Mouse (Mus musculus) heart, adult 2 months (tissue): ENCODE results near the gene Tex13a. TPM values are rescaled to one million over a fixed set of nuclear protein-coding genes. Genes with fewer than 3 reads are reported as not detected.

Source experiments
- DNase-seq, 2 experiments: peaks; one replicate each; pipeline ENCODE4 v3.0.0; 2021
- H3K27ac ChIP-seq: fragments of 200-600 bp; 2 replicates; pipeline ENCODE4 v1.8.1; 2022
- H3K27me3 ChIP-seq: fragments of 200-500 bp; 2 replicates; pipeline ENCODE4 v1.6.1; 2012; ENCODE audit warnings: mild to moderate bottlenecking, low read length, inconsistent platforms, mixed read lengths; ENCODE audit not compliant: control insufficient read depth, insufficient read depth
- H3K36me3 ChIP-seq: fragments of 200-500 bp; 2 replicates; pipeline ENCODE4 v1.6.1; 2012; ENCODE audit warnings: low read length, inconsistent platforms; ENCODE audit not compliant: control insufficient read depth, insufficient read depth
- H3K4me1 ChIP-seq: fragments of 200-500 bp; 2 replicates; pipeline ENCODE4 v1.6.1; 2011; ENCODE audit warnings: low read length; ENCODE audit not compliant: control insufficient read depth, insufficient read depth
- H3K4me3 ChIP-seq: fragments of 200-600 bp; 2 replicates; pipeline ENCODE4 v1.8.1; 2022
- H3K79me2 ChIP-seq: fragments of 200-500 bp; replicated peaks from 2 replicates; pipeline ENCODE4 v1.6.1; 2012; ENCODE audit warnings: mild to moderate bottlenecking, inconsistent platforms, low read length, moderate library complexity, mixed read lengths; ENCODE audit not compliant: control insufficient read depth, insufficient read depth
- H3K9ac ChIP-seq: fragments of 200-500 bp; 2 replicates; pipeline ENCODE4 v1.6.1; 2012; ENCODE audit warnings: low read depth, mild to moderate bottlenecking, control low read depth, inconsistent platforms, low read length, mixed read lengths
- CTCF ChIP-seq: fragments of 200-600 bp; IDR thresholded peaks from 2 replicates; pipeline ENCODE4 v1.8.1; 2022; ENCODE audit warnings: antibody characterized with exemption, mild to moderate bottlenecking, moderate library complexity
- EP300 ChIP-seq: fragments of 200-500 bp; IDR thresholded peaks from 2 replicates; pipeline ENCODE4 v1.6.1; 2011; ENCODE audit warnings: low read depth, low read length, control low read depth; ENCODE audit not compliant: insufficient read depth
- POLR2A ChIP-seq: fragments of 200-500 bp; IDR thresholded peaks from 2 replicates; pipeline ENCODE4 v1.6.1; 2011; ENCODE audit warnings: mild to moderate bottlenecking, low read depth, low read length, control low read depth; ENCODE audit not compliant: insufficient read depth
- WGBS: fragments of 180-500 bp; shearing (Covaris S2); methylation state at CpG from one replicate; pipeline ENCODE4 v1.1.7; 2018; 5-methylcytosine and 5-hydroxymethylcytosine counted together
- intact Hi-C: fragments of 180-260 bp; cut with DNase I; formaldehyde crosslinking; loops from one replicate; pipeline ENCODE4 v1.15.1; 2025
- long read RNA-seq: library from polyadenylated mRNA; stranded (forward); transcript quantifications from one replicate; pipeline ENCODE4 v2.0.0, GENCODE M21; 2021
- polyA plus RNA-seq: library from polyadenylated mRNA; depleted of rRNA; stranded (reverse); fragments of >200 nt; gene quantifications from 2 replicates; pipeline ENCODE4 v1.2.3, GENCODE M21; 2012; rRNA removed
- total RNA-seq, 2 experiments: library from RNA; stranded (reverse); gene quantifications; 2 replicates each; pipeline ENCODE4 v1.2.3; 2021

Tex13a gene
- total RNA-seq, result not detected
- not detected in 2 replicates for polyA plus RNA-seq
- long read RNA-seq, result 0 reads

GRCm38 (mm10) chrX:138209480-138209879 is at the start of gene Tex13a:
Gene Tex13a (minus strand): TSS chrX:138209580.
- no peak within 1 kb of the TSS for H3K4me3 ChIP-seq
- H3K4me1 ChIP-seq, result no peaks in the 10 kb centered on the region
- no peak within 1 kb of the TSS for H3K9ac ChIP-seq
- H3K79me2 ChIP-seq, result no peaks in the 10 kb centered on the region
- H3K36me3 ChIP-seq, result no peaks in the 10 kb centered on the region
- no peak for DNase-seq
- intact Hi-C loops, result loop anchor here (10.0 kb wide), 2 partner anchors 65 to 395 kb away; no protein-coding TSS in a partner anchor
- no peak for TF ChIP-seq CTCF
- no peak for TF ChIP-seq EP300
- no peak for TF ChIP-seq POLR2A
- WGBS, result 82% methylated on average over 3 of the region's 3 CpGs
- no peaks in the 10 kb centered on the region for H3K27me3 ChIP-seq
- no peak within 1 kb of the TSS for H3K27ac ChIP-seq

- H3K27me3 ChIP-seq, result no peaks in the 10 kb centered on the region
- H3K27ac ChIP-seq, result no peak overlapping the region
- intact Hi-C loops, result no loop called here
- no peaks in the 10 kb centered on the region for H3K4me1 ChIP-seq
- WGBS, result 56% methylated on average over 4 of the region's 4 CpGs
- H3K9ac ChIP-seq, result no peak overlapping the region
- no peak for DNase-seq
- no peaks in the 10 kb centered on the region for H3K36me3 ChIP-seq
- H3K4me3 ChIP-seq, result no peak overlapping the region
- no peak for TF ChIP-seq EP300
- no peak for TF ChIP-seq CTCF
- TF ChIP-seq POLR2A, result no peak
- H3K79me2 ChIP-seq, result no peaks in the 10 kb centered on the region
Measured at GRCm38 (mm10) chrX:138234626-138235025, 25.2 kb upstream of the Tex13a start.

GRCm38 (mm10) chrX:138170146-138170545 is 39.2 kb downstream of the Tex13a start:
- no peak overlapping the region for H3K4me3 ChIP-seq
- intact Hi-C loops, result no loop called here
- TF ChIP-seq POLR2A, result no peak
- TF ChIP-seq EP300, result no peak
- TF ChIP-seq CTCF, result peak; percentile 67

More at GRCm38 (mm10) chrX:138170146-138170545, 39.2 kb downstream of the Tex13a start:
- Histone ChIP-seq H3K4me1 (no peaks in the 10 kb centered on the region), H3K79me2 (no peaks in the 10 kb centered on the region), H3K9ac (no peak overlapping the region), H3K27me3 (no peaks in the 10 kb centered on the region), H3K27ac (no peak overlapping the region), H3K36me3 (no peaks in the 10 kb centered on the region)
- DNase-seq, result no peak
- WGBS, result 16% methylated on average over 3 of the region's 3 CpGs
